ENCODE assay signal across 8 mouse cellular contexts in genomic region chr17:72837824-72838474, GRCm38 (mm10). TPM values are rescaled to one million over a fixed set of nuclear protein-coding genes. Genes with fewer than 3 reads are reported as not detected.
DNase-seq lines count a peak whose midpoint lies in the region; ATAC-seq lines count a peak whose summit lies in the region.

No protein-coding gene starts in this region.

- 24% methylated on average over 8 of the region's 8 CpGs for WGBS in kidney, embryonic 14.5 days
- 16% methylated on average over 8 of the region's 8 CpGs for WGBS in heart, embryonic 11.5 days (ENCODE audit: insufficient replicate concordance)
- 8% methylated on average over 8 of the region's 8 CpGs for WGBS in liver, embryonic 13.5 days (ENCODE audit: insufficient replicate concordance)

- H3K27me3 ChIP-seq in kidney, embryonic 14.5 days (ENCODE audit: control insufficient read depth, insufficient read depth, low read length), result no peaks in the 10 kb centered on the region
- no peaks in the 10 kb centered on the region for H3K27me3 ChIP-seq in heart, embryonic 11.5 days (ENCODE audit: control insufficient read depth, insufficient read depth, low read length)
- H3K27me3 ChIP-seq in liver, embryonic 13.5 days, result 0 out of 2 replicates have a peak, but pooled peaks cover 3% of the 10 kb centered on the region

- no peak for ATAC-seq in kidney, embryonic 14.5 days (ENCODE audit: low FRiP score, low TSS enrichment)
- no peak for ATAC-seq in heart, embryonic 11.5 days (replicated peaks; ENCODE audit: insufficient number of reproducible peaks, low FRiP score, low TSS enrichment)
- ATAC-seq in liver, embryonic 13.5 days (ENCODE audit: low read depth), result no peak

- peak overlapping the region; percentile 86 for H3K4me3 ChIP-seq in kidney, embryonic 14.5 days (ENCODE audit: low read length)
- H3K4me3 ChIP-seq in heart, embryonic 11.5 days (ENCODE audit: low read depth, low read length), result peak overlapping the region; percentile 93
- peak overlapping the region; percentile 88 for H3K4me3 ChIP-seq in liver, embryonic 13.5 days (replicated peaks)

- peak overlapping the region; percentile 94; the same call in 1 of the 2 replicates for H3K9ac ChIP-seq in kidney, embryonic 14.5 days (ENCODE audit: low read depth, low read length)
- H3K9ac ChIP-seq in heart, embryonic 11.5 days (ENCODE audit: low read depth, low read length), result peak overlapping the region; percentile 89
- peak overlapping the region; percentile 98 for H3K9ac ChIP-seq in liver, embryonic 13.5 days

- H3K4me1 ChIP-seq in kidney, embryonic 14.5 days (ENCODE audit: control insufficient read depth, insufficient read depth, low read length), result no peaks in the 10 kb centered on the region
- no peaks in the 10 kb centered on the region for H3K4me1 ChIP-seq in heart, embryonic 11.5 days (ENCODE audit: control insufficient read depth, insufficient read depth, low read length)
- H3K4me1 ChIP-seq in liver, embryonic 13.5 days (replicated peaks), result peaks cover 25% of the 10 kb centered on the region

- H3K27ac ChIP-seq in kidney, embryonic 14.5 days (ENCODE audit: low read depth, low read length), result no peak overlapping the region
- peak overlapping the region; percentile 98 for H3K27ac ChIP-seq in heart, embryonic 11.5 days (ENCODE audit: low read depth, low read length)
- H3K27ac ChIP-seq in liver, embryonic 13.5 days, result peak overlapping the region; percentile 99

- H3K9me3 ChIP-seq in kidney, embryonic 14.5 days (ENCODE audit: control insufficient read depth, low read length), result no peaks in the 10 kb centered on the region
- no peaks in the 10 kb centered on the region for H3K9me3 ChIP-seq in heart, embryonic 11.5 days (replicated peaks; ENCODE audit: control insufficient read depth, low read length)
- no peaks in the 10 kb centered on the region for H3K9me3 ChIP-seq in liver, embryonic 13.5 days (replicated peaks)

- DNase-seq in kidney, postnatal 4 days, result no peak
- peak; percentile 59 for DNase-seq in NIH3T3 (ENCODE audit: low read depth)
- peak; percentile 18 for DNase-seq in liver, embryonic 13.5 days
- DNase-seq in T-cell, adult 2 months (ENCODE audit: low spot score), result no peak
- DNase-seq in urinary bladder, postnatal 25 days (ENCODE audit: low spot score), result no peak
- no peak for DNase-seq in left cerebral cortex, postnatal 14 days (ENCODE audit: low spot score in 2 of 2)

- intact Hi-C loops in left cerebral cortex, postnatal 14 days (cut with DNase I), result no loop called here

- no peaks in the 10 kb centered on the region for H3K36me3 ChIP-seq in kidney, embryonic 14.5 days (ENCODE audit: control insufficient read depth, insufficient read depth, low read length)
- no peaks in the 10 kb centered on the region for H3K36me3 ChIP-seq in heart, embryonic 11.5 days (ENCODE audit: control insufficient read depth, insufficient read depth, low read length)
- peaks cover 12% of the 10 kb centered on the region for H3K36me3 ChIP-seq in liver, embryonic 13.5 days

- H3K4me2 ChIP-seq in kidney, embryonic 14.5 days (replicated peaks; ENCODE audit: low read depth, low read length), result peak overlapping the region; percentile 49
- peak overlapping the region; percentile 71 for H3K4me2 ChIP-seq in heart, embryonic 11.5 days
- peak overlapping the region; percentile 86 for H3K4me2 ChIP-seq in liver, embryonic 13.5 days

RNA-seq across cellular contexts. Expression of gene Ypel5, which starts 1.7 kb away (rescaled TPM):
- polyA plus RNA-seq in kidney, embryonic 14.5 days (2014; fragmentation: Nextera tagmentation; extraction: Ambion mirVana), result 42.5 and 43.5 TPM in 2 replicates
- polyA plus RNA-seq in heart, embryonic 11.5 days (2014; fragmentation: Nextera tagmentation; extraction: Ambion mirVana), result 65.9 and 70.4 TPM in 2 replicates
- 79.4 and 92.9 TPM in 2 replicates for polyA plus RNA-seq in liver, embryonic 13.5 days (2015; fragmentation: Nextera tagmentation; extraction: Ambion mirVana)
- 10 to 100 TPM; 60.6 to 61.4 TPM for total RNA-seq in left cerebral cortex, postnatal 14 days (2021)

Comparison
In these comparisons a context has a peak if more than half of its experiments do, and no peak if none do; other contexts are left out.
1. DNase-seq: peak in NIH3T3 (single experiment) and liver, embryonic 13.5 days (single experiment); none in kidney, postnatal 4 days (0 of 2), T-cell, adult 2 months (single experiment), urinary bladder, postnatal 25 days (single experiment) and left cerebral cortex, postnatal 14 days (0 of 2).
2. Peak in every context shown above with its lines, with median percentiles within 50 percentile points of each other: H3K4me2 ChIP-seq, H3K4me3 ChIP-seq and H3K9ac ChIP-seq.